Mouse (Mus musculus) neural tube, embryonic 11.5 days (tissue): ENCODE measurements around the gene Il21r. TPM values are rescaled to one million over a fixed set of nuclear protein-coding genes. Genes with fewer than 3 reads are reported as not detected.

ENCODE experiments used
- ATAC-seq: fragments of 200-750 bp; cut with Nextera tagmentation; 2 replicates; pipeline ENCODE4 v1.8.0; 2017; ENCODE audit warnings: moderate number of reproducible peaks, mild to moderate bottlenecking, moderate TSS enrichment, moderate library complexity; ENCODE audit not compliant: insufficient read depth, low FRiP score, low TSS enrichment
- DNase-seq: peaks from one replicate; pipeline ENCODE4 v3.0.0-alpha.2; 2015; ENCODE audit warnings: low spot score
- H3K27ac ChIP-seq: fragments of 300-500 bp; sonication (generic); 2 replicates; pipeline ENCODE4 v1.5.1; 2014; ENCODE audit warnings: low read depth, mild to moderate bottlenecking, low read length
- H3K27me3 ChIP-seq: fragments of 300-500 bp; sonication (generic); 2 replicates; pipeline ENCODE4 v1.6.1; 2014; ENCODE audit warnings: mild to moderate bottlenecking, low read length, mixed read lengths; ENCODE audit not compliant: control insufficient read depth, insufficient read depth
- H3K36me3 ChIP-seq: fragments of 300-500 bp; sonication (generic); 2 replicates; pipeline ENCODE4 v1.6.1; 2014; ENCODE audit warnings: mild to moderate bottlenecking, low read length, moderate library complexity, mixed read lengths; ENCODE audit not compliant: control insufficient read depth, insufficient read depth
- H3K4me1 ChIP-seq: fragments of 300-500 bp; sonication (generic); 2 replicates; pipeline ENCODE4 v1.6.1; 2014; ENCODE audit warnings: low read length, mixed read lengths; ENCODE audit not compliant: control insufficient read depth, insufficient read depth
- H3K4me2 ChIP-seq: fragments of 300-500 bp; sonication (generic); 2 replicates; pipeline ENCODE4 v1.6.1; 2014; ENCODE audit warnings: low read depth, mild to moderate bottlenecking, moderate library complexity
- H3K4me3 ChIP-seq: fragments of 300-500 bp; sonication (generic); 2 replicates; pipeline ENCODE4 v1.5.1; 2014; ENCODE audit warnings: low read depth, low read length
- H3K9ac ChIP-seq: fragments of 300-500 bp; sonication (generic); 2 replicates; pipeline ENCODE4 v1.6.1; 2014; ENCODE audit warnings: mild to moderate bottlenecking, low read length
- H3K9me3 ChIP-seq: fragments of 300-500 bp; sonication (generic); 2 replicates; pipeline ENCODE4 v1.6.1; 2016; ENCODE audit warnings: low read length; ENCODE audit not compliant: control insufficient read depth
- WGBS: fragments of 180-500 bp; shearing (Covaris S2); extraction: QIAGEN DNeasy Blood & Tissue Kit; methylation state at CpG from one replicate; pipeline ENCODE4 v1.1.7; 2014; 5-methylcytosine and 5-hydroxymethylcytosine counted together
- polyA plus RNA-seq: library from polyadenylated mRNA; unstranded; fragments of >200 nt; fragmentation: Nextera tagmentation; extraction: Ambion mirVana; gene quantifications from 2 replicates; pipeline ENCODE4 v1.2.1, GENCODE M21; 2014

Gene Il21r
- polyA plus RNA-seq, 1 experiment from 2014 or later: 0.25 TPM

GRCm38 (mm10) chr7:125674916-125675315 lies 71.7 kb downstream of the Il21r start:
- peak; percentile 53 for DNase-seq
- H3K4me3 ChIP-seq: no peak overlapping the region
- ATAC-seq: no peak
- WGBS: 89% methylated on average over 2 of the region's 2 CpGs
- no peaks in the 10 kb centered on the region for H3K4me1 ChIP-seq
- H3K36me3 ChIP-seq: peaks cover 36% of the 10 kb centered on the region
- H3K27me3 ChIP-seq: no peaks in the 10 kb centered on the region
- H3K27ac ChIP-seq: no peak overlapping the region
- H3K9ac ChIP-seq: no peak overlapping the region
- H3K9me3 ChIP-seq: no peaks in the 10 kb centered on the region
- no peak overlapping the region for H3K4me2 ChIP-seq

GRCm38 (mm10) chr7:125678756-125679155 lies 75.5 kb downstream of the Il21r start:
- no peaks in the 10 kb centered on the region for H3K9me3 ChIP-seq
- no peaks in the 10 kb centered on the region for H3K4me1 ChIP-seq
- DNase-seq (no peak), ATAC-seq (no peak)
- 85% methylated on average over 8 of the region's 8 CpGs for WGBS
- H3K27ac ChIP-seq: no peak overlapping the region
- no peak overlapping the region for H3K4me2 ChIP-seq
- no peak overlapping the region for H3K9ac ChIP-seq
- H3K36me3 ChIP-seq: peaks cover 30% of the 10 kb centered on the region
- no peak overlapping the region for H3K4me3 ChIP-seq
- H3K27me3 ChIP-seq: no peaks in the 10 kb centered on the region

GRCm38 (mm10) chr7:125679936-125680335 lies 76.7 kb downstream of the Il21r start:
- Histone ChIP-seq H3K27ac (no peak overlapping the region), H3K4me2 (no peak overlapping the region), H3K4me3 (no peak overlapping the region), H3K9ac (no peak overlapping the region), H3K36me3 (peaks cover 21% of the 10 kb centered on the region), H3K27me3 (no peaks in the 10 kb centered on the region), H3K9me3 (no peaks in the 10 kb centered on the region), H3K4me1 (no peaks in the 10 kb centered on the region)
- ATAC-seq (no peak), DNase-seq (no peak)
- 89% methylated on average over 9 of the region's 9 CpGs for WGBS

Other genes with a start within 250 kb of the Il21r start
- 10.8 and 11.2 TPM in 2 replicates for gene Kdm8, start 158.8 kb upstream of the Il21r start, polyA plus RNA-seq
- gene Nsmce1, start 111.8 kb upstream of the Il21r start, polyA plus RNA-seq: 119 TPM in 2 replicates
- gene Il4ra, start 51.3 kb upstream of the Il21r start, polyA plus RNA-seq: 3.3 and 4.5 TPM in 2 replicates
- 40.6 and 43.6 TPM in 2 replicates for gene Gtf3c1, start 104.4 kb downstream of the Il21r start, polyA plus RNA-seq
- 9.0 and 12.1 TPM in 2 replicates for gene D430042O09Rik, start 104.5 kb downstream of the Il21r start, polyA plus RNA-seq